Mouse (Mus musculus): ENCODE measurements around the gene Skil. TPM values are rescaled to one million over a fixed set of nuclear protein-coding genes. Genes with fewer than 3 reads are reported as not detected.

The Skil gene
- polyA plus RNA-seq, 1 experiment from 2014 or later: 19.9 TPM

- Histone ChIP-seq H3K27ac (no peak overlapping the region), H3K4me3 (replicated peaks) (no peak overlapping the region), H3K4me2 (no peak overlapping the region), H3K27me3 (no peaks in the 10 kb centered on the region), H3K9ac (no peak overlapping the region), H3K4me1 (peaks cover 13% of the 10 kb centered on the region), H3K36me3 (no peaks in the 10 kb centered on the region), H3K9me3 (replicated peaks) (no peaks in the 10 kb centered on the region)
- ATAC-seq (replicated peaks; ENCODE audit: low FRiP score): no peak
- WGBS: 50% methylated on average over 10 of the region's 10 CpGs
Measured at GRCm38 (mm10) chr3:31088789-31089775, 5.8 kb upstream of the Skil start.

GRCm38 (mm10) chr3:31089956-31090355, 4.9 kb upstream of the Skil start:
- ATAC-seq (replicated peaks; ENCODE audit: low FRiP score): no peak
- Histone ChIP-seq H3K4me1 (peaks cover 8% of the 10 kb centered on the region), H3K4me3 (replicated peaks) (no peak overlapping the region), H3K27ac (no peak overlapping the region), H3K27me3 (no peaks in the 10 kb centered on the region), H3K9me3 (replicated peaks) (no peaks in the 10 kb centered on the region), H3K4me2 (no peak overlapping the region), H3K36me3 (no peaks in the 10 kb centered on the region), H3K9ac (no peak overlapping the region)
- WGBS: 51% methylated on average over 7 of the region's 7 CpGs

- H3K27me3 ChIP-seq: no peaks in the 10 kb centered on the region
- peak overlapping the region; percentile 66 for H3K4me3 ChIP-seq (replicated peaks)
- H3K9me3 ChIP-seq (replicated peaks): no peaks in the 10 kb centered on the region
- H3K27ac ChIP-seq: peak overlapping the region; percentile 99
- no peak overlapping the region; the same call in 1 of the 2 replicates for H3K9ac ChIP-seq
- ATAC-seq (replicated peaks; ENCODE audit: low FRiP score): no peak
- 5% methylated on average over 13 of the region's 13 CpGs for WGBS
- peak overlapping the region; percentile 75 for H3K4me2 ChIP-seq
- H3K36me3 ChIP-seq: peaks cover 11% of the 10 kb centered on the region; the same call in 1 of the 2 replicates
- peaks cover 26% of the 10 kb centered on the region for H3K4me1 ChIP-seq
Measured at GRCm38 (mm10) chr3:31093196-31093595, 1.7 kb upstream of the Skil start.

- Histone ChIP-seq H3K4me2 (peak overlapping the region; percentile 75), H3K27me3 (no peaks in the 10 kb centered on the region), H3K4me3 (replicated peaks) (peak overlapping the region; percentile 66), H3K9me3 (replicated peaks) (no peaks in the 10 kb centered on the region), H3K9ac (peak overlapping the region; percentile 64), H3K27ac (peak overlapping the region; percentile 99), H3K4me1 (peaks cover 29% of the 10 kb centered on the region), H3K36me3 (peaks cover 15% of the 10 kb centered on the region; the same call in 1 of the 2 replicates)
- peak; percentile 66 for ATAC-seq (replicated peaks; ENCODE audit: low FRiP score)
- WGBS: under 1% methylated on average over 40 of the region's 58 CpGs
Measured at GRCm38 (mm10) chr3:31093627-31094351, 1.1 kb upstream of the Skil start.

- Histone ChIP-seq H3K36me3 (peaks cover 15% of the 10 kb centered on the region; the same call in 1 of the 2 replicates), H3K4me3 (replicated peaks) (peak overlapping the region; percentile 66), H3K9ac (peak overlapping the region; percentile 64), H3K27me3 (no peaks in the 10 kb centered on the region), H3K4me1 (peaks cover 36% of the 10 kb centered on the region), H3K4me2 (peak overlapping the region; percentile 75), H3K27ac (peak overlapping the region; percentile 99), H3K9me3 (replicated peaks) (no peaks in the 10 kb centered on the region)
- no peak for ATAC-seq (replicated peaks; ENCODE audit: low FRiP score)
- 0% methylated on average over 28 of the region's 39 CpGs for WGBS
Measured at GRCm38 (mm10) chr3:31095179-31095490, 277 bp downstream of the Skil start.

GRCm38 (mm10) chr3:31095491-31096154, 765 bp downstream of the Skil start:
- H3K9ac ChIP-seq: peak overlapping the region; percentile 64
- WGBS: under 1% methylated on average over 33 of the region's 33 CpGs
- no peaks in the 10 kb centered on the region for H3K9me3 ChIP-seq (replicated peaks)
- H3K36me3 ChIP-seq: peaks cover 15% of the 10 kb centered on the region; the same call in 1 of the 2 replicates
- peak overlapping the region; percentile 66 for H3K4me3 ChIP-seq (replicated peaks)
- H3K4me2 ChIP-seq: peak overlapping the region; percentile 75
- no peaks in the 10 kb centered on the region for H3K27me3 ChIP-seq
- H3K4me1 ChIP-seq: peaks cover 39% of the 10 kb centered on the region
- ATAC-seq (replicated peaks; ENCODE audit: low FRiP score): peak; percentile 50
- peak overlapping the region; percentile 99 for H3K27ac ChIP-seq

GRCm38 (mm10) chr3:31096155-31097101, 1.6 kb downstream of the Skil start:
- peaks cover 15% of the 10 kb centered on the region; the same call in 1 of the 2 replicates for H3K36me3 ChIP-seq

GRCm38 (mm10) chr3:31097102-31097720, 2.4 kb downstream of the Skil start:
- Histone ChIP-seq H3K27me3 (no peaks in the 10 kb centered on the region), H3K36me3 (peaks cover 15% of the 10 kb centered on the region; the same call in 1 of the 2 replicates), H3K4me2 (peak overlapping the region; percentile 19), H3K9me3 (replicated peaks) (no peaks in the 10 kb centered on the region), H3K4me1 (peaks cover 40% of the 10 kb centered on the region), H3K27ac (no peak overlapping the region), H3K4me3 (replicated peaks) (no peak overlapping the region), H3K9ac (no peak overlapping the region)
- 81% methylated on average over 13 of the region's 13 CpGs for WGBS
- ATAC-seq (replicated peaks; ENCODE audit: low FRiP score): no peak

More at GRCm38 (mm10) chr3:31096155-31097101, 1.6 kb downstream of the Skil start:
- peaks cover 40% of the 10 kb centered on the region for H3K4me1 ChIP-seq
- H3K27me3 ChIP-seq: no peaks in the 10 kb centered on the region
- 42% methylated on average over 10 of the region's 10 CpGs for WGBS
- H3K9ac ChIP-seq: peak overlapping the region; percentile 64
- peak overlapping the region; percentile 99 for H3K27ac ChIP-seq
- no peak for ATAC-seq (replicated peaks; ENCODE audit: low FRiP score)
- H3K9me3 ChIP-seq (replicated peaks): no peaks in the 10 kb centered on the region
- H3K4me3 ChIP-seq (replicated peaks): peak overlapping the region; percentile 66
- peak overlapping the region; percentile 75 for H3K4me2 ChIP-seq

- H3K9ac ChIP-seq: no peak overlapping the region
- H3K36me3 ChIP-seq: peaks cover 15% of the 10 kb centered on the region; the same call in 1 of the 2 replicates
- no peak for ATAC-seq (replicated peaks; ENCODE audit: low FRiP score)
- H3K4me3 ChIP-seq (replicated peaks): peak overlapping the region; percentile 7; the same call in 1 of the 2 replicates
- H3K4me1 ChIP-seq: peaks cover 40% of the 10 kb centered on the region
- H3K27ac ChIP-seq: no peak overlapping the region
- no peaks in the 10 kb centered on the region for H3K27me3 ChIP-seq
- H3K9me3 ChIP-seq (replicated peaks): no peaks in the 10 kb centered on the region
- H3K4me2 ChIP-seq: peak overlapping the region; percentile 19
- WGBS: 38% methylated on average over 11 of the region's 11 CpGs
Measured at GRCm38 (mm10) chr3:31097976-31098375, 3.1 kb downstream of the Skil start.

GRCm38 (mm10) chr3:31098556-31098955, 3.7 kb downstream of the Skil start:
- Histone ChIP-seq H3K4me2 (peak overlapping the region; percentile 19), H3K4me3 (replicated peaks) (no peak overlapping the region), H3K9me3 (replicated peaks) (no peaks in the 10 kb centered on the region), H3K4me1 (peaks cover 36% of the 10 kb centered on the region), H3K36me3 (peaks cover 15% of the 10 kb centered on the region; the same call in 1 of the 2 replicates), H3K27ac (no peak overlapping the region), H3K9ac (no peak overlapping the region), H3K27me3 (no peaks in the 10 kb centered on the region)
- WGBS: 88% methylated on average over 1 of the region's 1 CpGs
- no peak for ATAC-seq (replicated peaks; ENCODE audit: low FRiP score)
